Mouse (Mus musculus) cerebellum, adult 11-12 months (tissue): Measurements from ENCODE around the gene Atxn1.
A peak's percentile ranks its signal among the peaks of the same experiment; 100 is the strongest.

ENCODE experiments used
- DNase-seq: peaks from one replicate; pipeline ENCODE4 v3.0.0; 2022

The Atxn1 gene

GRCm38 (mm10) chr13:45754483-45754882, 210.3 kb downstream of the Atxn1 start:
- no peak for DNase-seq

- DNase-seq = no peak
These were observed 212.3 kb downstream of the Atxn1 start for GRCm38 (mm10) chr13:45752498-45752897.

- no peak for DNase-seq
These were observed 213.6 kb downstream of the Atxn1 start for GRCm38 (mm10) chr13:45751231-45751630.

GRCm38 (mm10) chr13:45750627-45751026, 214.2 kb downstream of the Atxn1 start:
- DNase-seq = no peak

- DNase-seq = no peak
These were observed 214.9 kb downstream of the Atxn1 start for GRCm38 (mm10) chr13:45749937-45750336.

- DNase-seq = no peak
These were observed 215.6 kb downstream of the Atxn1 start for GRCm38 (mm10) chr13:45749222-45749621.

GRCm38 (mm10) chr13:45748691-45749090, 216.1 kb downstream of the Atxn1 start:
- no peak for DNase-seq

- DNase-seq = no peak
These were observed 218.7 kb downstream of the Atxn1 start for GRCm38 (mm10) chr13:45745851-45746773.

- DNase-seq = no peak
These were observed 219.9 kb downstream of the Atxn1 start for GRCm38 (mm10) chr13:45744803-45745432.

- no peak for DNase-seq
These were observed 221.0 kb downstream of the Atxn1 start for GRCm38 (mm10) chr13:45743848-45744247.

- no peak for DNase-seq
These were observed 224.4 kb downstream of the Atxn1 start for GRCm38 (mm10) chr13:45740369-45740768.

GRCm38 (mm10) chr13:45736241-45736640, 228.6 kb downstream of the Atxn1 start:
- no peak for DNase-seq

- DNase-seq = no peak
These were observed 229.0 kb downstream of the Atxn1 start for GRCm38 (mm10) chr13:45735802-45736201.

GRCm38 (mm10) chr13:45734531-45734930, 230.3 kb downstream of the Atxn1 start:
- DNase-seq = no peak

- no peak for DNase-seq
These were observed 232.2 kb downstream of the Atxn1 start for GRCm38 (mm10) chr13:45732590-45732989.

GRCm38 (mm10) chr13:45726917-45727316, 237.9 kb downstream of the Atxn1 start:
- peak; percentile 28 for DNase-seq

GRCm38 (mm10) chr13:45726181-45726580, 238.6 kb downstream of the Atxn1 start:
- DNase-seq = no peak

- DNase-seq = no peak
These were observed 240.1 kb downstream of the Atxn1 start for GRCm38 (mm10) chr13:45724507-45725259.

GRCm38 (mm10) chr13:45722885-45723284, 241.9 kb downstream of the Atxn1 start:
- DNase-seq = no peak

- peak; percentile 32 for DNase-seq
These were observed 243.2 kb downstream of the Atxn1 start for GRCm38 (mm10) chr13:45721621-45722020.

- no peak for DNase-seq
These were observed 246.0 kb downstream of the Atxn1 start for GRCm38 (mm10) chr13:45718850-45719249.

- DNase-seq = no peak
These were observed 249.1 kb downstream of the Atxn1 start for GRCm38 (mm10) chr13:45715583-45716180.

GRCm38 (mm10) chr13:45710041-45710440, 254.8 kb downstream of the Atxn1 start:
- DNase-seq = no peak
